Mouse (Mus musculus): ENCODE results near the gene Suclg2.
"Not testable (repeated sequence)": the region's sequence is repeated elsewhere in the genome, so short reads cannot be mapped to it uniquely, and the experiment has no call there.

The Suclg2 gene

GRCm38 (mm10) chr6:95621821-95622220 lies 96.8 kb downstream of the Suclg2 start:
- DNase-seq (ENCODE audit: inconsistent ontology term), result peak; percentile 48

- no peak for DNase-seq (ENCODE audit: inconsistent ontology term)
Measured at GRCm38 (mm10) chr6:95620804-95621203, 97.8 kb downstream of the Suclg2 start.

GRCm38 (mm10) chr6:95619817-95620216 lies 98.8 kb downstream of the Suclg2 start:
- DNase-seq (ENCODE audit: inconsistent ontology term), result no peak

- DNase-seq (ENCODE audit: inconsistent ontology term), result no peak
Measured at GRCm38 (mm10) chr6:95618434-95618833, 100.2 kb downstream of the Suclg2 start.

- no peak for DNase-seq (ENCODE audit: inconsistent ontology term)
Measured at GRCm38 (mm10) chr6:95613228-95613627, 105.4 kb downstream of the Suclg2 start.

- no peak for DNase-seq (ENCODE audit: inconsistent ontology term)
Measured at GRCm38 (mm10) chr6:95612412-95613022, 106.1 kb downstream of the Suclg2 start.

- DNase-seq (ENCODE audit: inconsistent ontology term), result no peak
Measured at GRCm38 (mm10) chr6:95611059-95611458, 107.5 kb downstream of the Suclg2 start.

- no peak for DNase-seq (ENCODE audit: inconsistent ontology term)
Measured at GRCm38 (mm10) chr6:95608123-95608522, 110.5 kb downstream of the Suclg2 start.

GRCm38 (mm10) chr6:95600731-95601130 lies 117.9 kb downstream of the Suclg2 start:
- DNase-seq (ENCODE audit: inconsistent ontology term), result not testable (repeated sequence)

GRCm38 (mm10) chr6:95596766-95597750 lies 121.5 kb downstream of the Suclg2 start:
- DNase-seq (ENCODE audit: inconsistent ontology term), result peak; percentile 48

- DNase-seq (ENCODE audit: inconsistent ontology term), result no peak
Measured at GRCm38 (mm10) chr6:95595852-95596251, 122.7 kb downstream of the Suclg2 start.

GRCm38 (mm10) chr6:95594239-95594638 lies 124.4 kb downstream of the Suclg2 start:
- DNase-seq (ENCODE audit: inconsistent ontology term), result peak; percentile 13

- no peak for DNase-seq (ENCODE audit: inconsistent ontology term)
Measured at GRCm38 (mm10) chr6:95592396-95592795, 126.2 kb downstream of the Suclg2 start.

GRCm38 (mm10) chr6:95590463-95590862 lies 128.1 kb downstream of the Suclg2 start:
- no peak for DNase-seq (ENCODE audit: inconsistent ontology term)

GRCm38 (mm10) chr6:95587108-95587796 lies 131.3 kb downstream of the Suclg2 start:
- peak; percentile 28 for DNase-seq (ENCODE audit: inconsistent ontology term)

GRCm38 (mm10) chr6:95581893-95582292 lies 136.7 kb downstream of the Suclg2 start:
- DNase-seq (ENCODE audit: inconsistent ontology term), result no peak

- DNase-seq (ENCODE audit: inconsistent ontology term), result no peak
Measured at GRCm38 (mm10) chr6:95579792-95580191, 138.8 kb downstream of the Suclg2 start.

- peak; percentile 71 for DNase-seq (ENCODE audit: inconsistent ontology term)
Measured at GRCm38 (mm10) chr6:95575531-95575930, 143.1 kb downstream of the Suclg2 start.

- DNase-seq (ENCODE audit: inconsistent ontology term), result no peak
Measured at GRCm38 (mm10) chr6:95574867-95575266, 143.7 kb downstream of the Suclg2 start.

- DNase-seq (ENCODE audit: inconsistent ontology term), result peak; percentile 75
Measured at GRCm38 (mm10) chr6:95574389-95574788, 144.2 kb downstream of the Suclg2 start.

- DNase-seq (ENCODE audit: inconsistent ontology term), result no peak
Measured at GRCm38 (mm10) chr6:95573035-95573759, 145.4 kb downstream of the Suclg2 start.
